Mouse (Mus musculus) hindbrain, embryonic 16.5 days (tissue): ENCODE measurements at regions not wholly inside any gene's neighbourhood (a gene's known extent, or its start where the extent isn't known, plus 50 kb on each side); places are given as distances from the start of the nearest gene placed in this dataset.

Experiments used
- ATAC-seq: fragments of 200-750 bp; cut with Nextera tagmentation; 2 replicates; pipeline ENCODE4 v1.8.0; 2017; ENCODE audit warnings: moderate TSS enrichment, moderate library complexity
- H3K27ac ChIP-seq: fragments of 300-500 bp; sonication (generic); 2 replicates; pipeline ENCODE4 v1.5.1; 2014; ENCODE audit warnings: low read depth, mild to moderate bottlenecking, control low read depth, low read length, moderate library complexity
- H3K27me3 ChIP-seq: fragments of 300-500 bp; sonication (generic); replicated peaks from 2 replicates; pipeline ENCODE4 v1.6.1; 2014; ENCODE audit warnings: low read length; ENCODE audit not compliant: control insufficient read depth, insufficient read depth
- H3K36me3 ChIP-seq: fragments of 300-500 bp; sonication (generic); 2 replicates; pipeline ENCODE4 v1.6.1; 2014; ENCODE audit warnings: mild to moderate bottlenecking, low read length, moderate library complexity, mixed read lengths; ENCODE audit not compliant: control insufficient read depth, insufficient read depth
- H3K4me1 ChIP-seq: fragments of 300-500 bp; sonication (generic); 2 replicates; pipeline ENCODE4 v1.6.1; 2014; ENCODE audit warnings: low read depth, low read length; ENCODE audit not compliant: control insufficient read depth, insufficient read depth
- H3K4me2 ChIP-seq: fragments of 300-500 bp; sonication (generic); 2 replicates; pipeline ENCODE4 v1.6.1; 2014; ENCODE audit warnings: mild to moderate bottlenecking, low read length, control low read depth, moderate library complexity
- H3K4me3 ChIP-seq: fragments of 300-500 bp; sonication (generic); 2 replicates; pipeline ENCODE4 v1.5.1; 2014; ENCODE audit warnings: mild to moderate bottlenecking, low read length, control low read depth, moderate library complexity
- H3K9ac ChIP-seq: fragments of 300-500 bp; sonication (generic); 2 replicates; pipeline ENCODE4 v1.6.1; 2014; ENCODE audit warnings: low read depth, mild to moderate bottlenecking, control low read depth, low read length, moderate library complexity
- H3K9me3 ChIP-seq: fragments of 300-500 bp; sonication (generic); 2 replicates; pipeline ENCODE4 v1.6.1; 2014; ENCODE audit warnings: mild to moderate bottlenecking, low read length, moderate library complexity; ENCODE audit not compliant: control insufficient read depth
- WGBS: fragments of 180-500 bp; shearing (Covaris S2); extraction: QIAGEN DNeasy Blood & Tissue Kit; methylation state at CpG from one replicate; pipeline ENCODE4 v1.1.7; 2014; 5-methylcytosine and 5-hydroxymethylcytosine counted together

- H3K9me3 ChIP-seq = no peaks in the 10 kb centered on the region
- no peaks in the 10 kb centered on the region for H3K4me1 ChIP-seq
- no peak overlapping the region for H3K4me2 ChIP-seq
- H3K36me3 ChIP-seq = no peaks in the 10 kb centered on the region
- WGBS = 70% methylated on average over 5 of the region's 5 CpGs
- ATAC-seq = no peak
- H3K4me3 ChIP-seq = no peak overlapping the region
- H3K9ac ChIP-seq = no peak overlapping the region
- H3K27ac ChIP-seq = no peak overlapping the region
- H3K27me3 ChIP-seq = no peaks in the 10 kb centered on the region
These were observed 81.3 kb downstream of the Atp6ap1l start for GRCm38 (mm10) chr13:90823877-90824276.

- Histone ChIP-seq H3K4me2 (no peak overlapping the region), H3K27me3 (no peaks in the 10 kb centered on the region), H3K27ac (no peak overlapping the region), H3K36me3 (no peaks in the 10 kb centered on the region), H3K4me1 (no peaks in the 10 kb centered on the region), H3K9ac (no peak overlapping the region), H3K4me3 (no peak overlapping the region), H3K9me3 (no peaks in the 10 kb centered on the region)
- 85% methylated on average over 4 of the region's 4 CpGs for WGBS
- ATAC-seq = no peak
These were observed 83.3 kb downstream of the Atp6ap1l start for GRCm38 (mm10) chr13:90821898-90822297.

- 37% methylated on average over 3 of the region's 3 CpGs for WGBS
- Histone ChIP-seq H3K4me2 (no peak overlapping the region), H3K27me3 (no peaks in the 10 kb centered on the region), H3K27ac (no peak overlapping the region), H3K4me3 (no peak overlapping the region), H3K4me1 (no peaks in the 10 kb centered on the region), H3K9me3 (no peaks in the 10 kb centered on the region), H3K36me3 (no peaks in the 10 kb centered on the region), H3K9ac (no peak overlapping the region)
- ATAC-seq = no peak
These were observed 84.7 kb downstream of the Atp6ap1l start for GRCm38 (mm10) chr13:90820453-90820852.

- no peaks in the 10 kb centered on the region for H3K27me3 ChIP-seq
- no peak overlapping the region for H3K4me3 ChIP-seq
- H3K9ac ChIP-seq = no peak overlapping the region
- 74% methylated on average over 7 of the region's 7 CpGs for WGBS
- no peak overlapping the region for H3K4me2 ChIP-seq
- no peaks in the 10 kb centered on the region for H3K4me1 ChIP-seq
- H3K27ac ChIP-seq = no peak overlapping the region
- no peaks in the 10 kb centered on the region for H3K36me3 ChIP-seq
- ATAC-seq = no peak
- no peaks in the 10 kb centered on the region for H3K9me3 ChIP-seq
These were observed 85.2 kb downstream of the Atp6ap1l start for GRCm38 (mm10) chr13:90819934-90820333.

GRCm38 (mm10) chr13:90814174-90814865, 90.8 kb downstream of the Atp6ap1l start:
- no peaks in the 10 kb centered on the region for H3K27me3 ChIP-seq
- H3K9me3 ChIP-seq = no peaks in the 10 kb centered on the region
- H3K4me1 ChIP-seq = no peaks in the 10 kb centered on the region
- H3K27ac ChIP-seq = no peak overlapping the region
- H3K4me2 ChIP-seq = no peak overlapping the region
- 69% methylated on average over 4 of the region's 4 CpGs for WGBS
- H3K4me3 ChIP-seq = no peak overlapping the region
- H3K9ac ChIP-seq = no peak overlapping the region
- H3K36me3 ChIP-seq = no peaks in the 10 kb centered on the region
- ATAC-seq = no peak

- Histone ChIP-seq H3K4me3 (no peak overlapping the region), H3K9me3 (no peaks in the 10 kb centered on the region), H3K27me3 (no peaks in the 10 kb centered on the region)
These were observed 95.1 kb downstream of the Atp6ap1l start for GRCm38 (mm10) chr13:90810011-90810410.

GRCm38 (mm10) chr13:90799641-90800040, 105.5 kb downstream of the Atp6ap1l start:
- Histone ChIP-seq H3K4me3 (no peak overlapping the region), H3K27me3 (no peaks in the 10 kb centered on the region), H3K4me1 (no peaks in the 10 kb centered on the region), H3K9ac (no peak overlapping the region), H3K27ac (no peak overlapping the region), H3K36me3 (no peaks in the 10 kb centered on the region), H3K9me3 (no peaks in the 10 kb centered on the region), H3K4me2 (no peak overlapping the region)
- ATAC-seq = no peak
- 69% methylated on average over 2 of the region's 2 CpGs for WGBS

More at GRCm38 (mm10) chr13:90810011-90810410, 95.1 kb downstream of the Atp6ap1l start:
- no peak overlapping the region for H3K9ac ChIP-seq
- no peaks in the 10 kb centered on the region for H3K4me1 ChIP-seq
- 76% methylated on average over 6 of the region's 6 CpGs for WGBS
- H3K27ac ChIP-seq = no peak overlapping the region
- no peak for ATAC-seq
- no peak overlapping the region for H3K4me2 ChIP-seq
- no peaks in the 10 kb centered on the region for H3K36me3 ChIP-seq

- Histone ChIP-seq H3K36me3 (no peaks in the 10 kb centered on the region), H3K9me3 (no peaks in the 10 kb centered on the region), H3K4me1 (no peaks in the 10 kb centered on the region), H3K4me3 (no peak overlapping the region), H3K27ac (no peak overlapping the region), H3K9ac (no peak overlapping the region), H3K27me3 (no peaks in the 10 kb centered on the region), H3K4me2 (no peak overlapping the region)
- no peak for ATAC-seq
- WGBS = 43% methylated on average over 6 of the region's 6 CpGs
These were observed 106.2 kb downstream of the Atp6ap1l start for GRCm38 (mm10) chr13:90798791-90799542.

- H3K27ac ChIP-seq = no peak overlapping the region
- H3K36me3 ChIP-seq = no peaks in the 10 kb centered on the region
- WGBS = 68% methylated on average over 2 of the region's 2 CpGs
- no peaks in the 10 kb centered on the region for H3K4me1 ChIP-seq
- no peak overlapping the region for H3K4me2 ChIP-seq
- no peak overlapping the region for H3K4me3 ChIP-seq
- H3K27me3 ChIP-seq = no peaks in the 10 kb centered on the region
- no peaks in the 10 kb centered on the region for H3K9me3 ChIP-seq
- ATAC-seq = no peak
- H3K9ac ChIP-seq = no peak overlapping the region
These were observed 106.8 kb downstream of the Atp6ap1l start for GRCm38 (mm10) chr13:90798381-90798780.
